Mouse (Mus musculus): ENCODE data around the gene Ubp1. TPM values are rescaled to one million over a fixed set of nuclear protein-coding genes. Genes with fewer than 3 reads are reported as not detected.

Gene Ubp1
- 159 and 175 TPM in 2 replicates for polyA plus RNA-seq (2012; rRNA removed)

GRCm38 (mm10) chr9:113930534-113931374 is at the start of gene Ubp1:
Gene Ubp1 (plus strand): TSS chr9:113930934.

Other genes starting within 250 kb of the Ubp1 start
- gene Pdcd6ip, start 222.7 kb upstream of the Ubp1 start, polyA plus RNA-seq (2012; rRNA removed), result 46.9 and 48.5 TPM in 2 replicates
- 94.1 and 102 TPM in 2 replicates for gene Clasp2, start 189.5 kb upstream of the Ubp1 start, polyA plus RNA-seq (2012; rRNA removed)
- gene Fbxl2, start 115.3 kb downstream of the Ubp1 start, polyA plus RNA-seq (2012; rRNA removed), result 26.3 and 29.3 TPM in 2 replicates
- 0.39 and 6.9 TPM in 2 replicates for gene Susd5, start 126.2 kb downstream of the Ubp1 start, polyA plus RNA-seq (2012; rRNA removed)

Measured in central nervous system, embryonic 14 days (tissue).